Mouse (Mus musculus) forebrain, embryonic 11.5 days (tissue): Measurements from ENCODE around the gene Srsf9. TPM values are rescaled to one million over a fixed set of nuclear protein-coding genes. Genes with fewer than 3 reads are reported as not detected.
A peak's percentile ranks its signal among the peaks of the same experiment; 100 is the strongest.
"Not testable (repeated sequence)": the region's sequence is repeated elsewhere in the genome, so short reads cannot be mapped to it uniquely, and the experiment has no call there.

ENCODE experiments used
- ATAC-seq: fragments of 200-750 bp; cut with Nextera tagmentation; replicated peaks from 2 replicates; pipeline ENCODE4 v1.8.0; 2017; ENCODE audit warnings: moderate TSS enrichment; ENCODE audit not compliant: low FRiP score
- DNase-seq: peaks from one replicate; pipeline ENCODE4 v3.0.0-alpha.2; 2017; ENCODE audit warnings: low spot score
- H3K27ac ChIP-seq: fragments of 300-500 bp; sonication (generic); 2 replicates; pipeline ENCODE4 v1.5.1; 2014; ENCODE audit warnings: low read depth, low read length
- H3K27me3 ChIP-seq: fragments of 300-500 bp; sonication (generic); 2 replicates; pipeline ENCODE4 v1.6.1; 2014; ENCODE audit warnings: mild to moderate bottlenecking, low read length, mixed read lengths; ENCODE audit not compliant: control insufficient read depth, insufficient read depth
- H3K36me3 ChIP-seq: fragments of 300-500 bp; sonication (generic); 2 replicates; pipeline ENCODE4 v1.6.1; 2014; ENCODE audit warnings: mild to moderate bottlenecking, low read length, moderate library complexity, mixed read lengths; ENCODE audit not compliant: control insufficient read depth, insufficient read depth
- H3K4me1 ChIP-seq: fragments of 300-500 bp; sonication (generic); replicated peaks from 2 replicates; pipeline ENCODE4 v1.6.1; 2014; ENCODE audit warnings: low read length, mixed read lengths; ENCODE audit not compliant: control insufficient read depth, insufficient read depth
- H3K4me2 ChIP-seq: fragments of 300-500 bp; sonication (generic); 2 replicates; pipeline ENCODE4 v1.6.1; 2014; ENCODE audit warnings: low read depth, mild to moderate bottlenecking, low read length, moderate library complexity, mixed read lengths; ENCODE audit not compliant: severe bottlenecking
- H3K4me3 ChIP-seq: fragments of 300-500 bp; sonication (generic); 2 replicates; pipeline ENCODE4 v1.5.1; 2014; ENCODE audit warnings: low read depth, low read length
- H3K9ac ChIP-seq: fragments of 300-500 bp; sonication (generic); 2 replicates; pipeline ENCODE4 v1.6.1; 2014; ENCODE audit warnings: low read length
- H3K9me3 ChIP-seq: fragments of 300-500 bp; sonication (generic); 2 replicates; pipeline ENCODE4 v1.6.1; 2016; ENCODE audit warnings: low read length, mixed read lengths; ENCODE audit not compliant: control insufficient read depth
- WGBS: fragments of 180-500 bp; shearing (Covaris S2); extraction: QIAGEN DNeasy Blood & Tissue Kit; methylation state at CpG from one replicate; pipeline ENCODE4 v1.1.7; 2014; 5-methylcytosine and 5-hydroxymethylcytosine counted together
- polyA plus RNA-seq: library from polyadenylated mRNA; unstranded; fragments of >200 nt; fragmentation: Nextera tagmentation; extraction: Ambion mirVana; gene quantifications from 2 replicates; pipeline ENCODE4 v1.2.1, GENCODE M21; 2014

The Srsf9 gene
- polyA plus RNA-seq, 1 experiment from 2014 or later, result 388 TPM

DNA sequence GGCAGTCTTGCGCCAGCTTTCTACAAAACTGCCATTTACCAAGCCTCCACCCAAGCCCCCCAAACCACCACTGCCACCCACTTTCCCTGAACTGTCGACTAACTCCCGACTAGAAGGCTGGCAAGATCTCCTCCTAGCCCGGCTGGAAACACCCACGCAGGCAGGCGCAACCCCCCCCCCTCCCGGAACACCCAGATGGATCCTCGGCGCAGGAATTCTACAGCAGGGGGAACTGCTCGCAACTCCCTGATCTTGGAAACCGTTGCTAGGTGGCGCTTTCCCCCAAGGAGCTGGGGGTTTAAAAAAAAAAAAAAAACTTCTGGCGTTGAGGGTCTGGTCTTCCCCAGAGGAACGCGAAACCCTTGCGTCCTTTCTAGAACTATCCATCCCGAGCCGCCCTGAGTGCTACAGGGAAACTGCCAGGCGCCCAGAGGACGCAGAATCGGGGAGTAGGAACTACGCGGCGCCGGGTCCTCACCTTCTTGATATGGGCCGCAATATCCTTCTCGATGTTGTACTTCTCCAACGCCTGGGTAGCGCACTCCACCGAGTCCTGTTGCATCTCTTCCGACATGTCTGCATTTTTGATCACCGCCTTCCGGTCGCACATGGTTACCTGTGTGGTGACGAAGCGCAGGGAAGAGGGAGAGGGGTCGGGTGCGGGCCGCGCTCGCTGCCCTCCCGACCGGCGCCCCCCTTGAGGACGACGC is 26.8 kb upstream of the Srsf9 start:
- H3K27me3 ChIP-seq, result peaks cover 4% of the 10 kb centered on the region; the same call in 1 of the 2 replicates
- H3K27ac ChIP-seq, result peak overlapping the region; percentile 85
- H3K4me1 ChIP-seq, result peaks cover 21% of the 10 kb centered on the region; the same call in 1 of the 2 replicates
- WGBS, result under 1% methylated on average over 45 of the region's 46 CpGs
- peak; percentile 25 for ATAC-seq
- peak overlapping the region; percentile 66 for H3K4me2 ChIP-seq
- H3K36me3 ChIP-seq, result peaks cover 8% of the 10 kb centered on the region
- H3K9me3 ChIP-seq, result no peaks in the 10 kb centered on the region
- peak overlapping the region; percentile 89 for H3K9ac ChIP-seq
- peak; percentile 81 for DNase-seq
- H3K4me3 ChIP-seq, result peak overlapping the region; percentile 83

GRCm38 (mm10) chr5:115300792-115301614 is 26.0 kb upstream of the Srsf9 start, which contains the start of gene Dynll1:
TSS of gene Dynll1 (minus strand) at chr5:115300999.
- Histone ChIP-seq H3K4me3 (peak within 1 kb of the TSS; percentile 83), H3K27me3 (peaks cover 4% of the 10 kb centered on the region; the same call in 1 of the 2 replicates), H3K4me1 (peaks cover 21% of the 10 kb centered on the region; the same call in 1 of the 2 replicates), H3K9me3 (no peaks in the 10 kb centered on the region), H3K4me2 (peak within 1 kb of the TSS; percentile 76), H3K36me3 (peaks cover 8% of the 10 kb centered on the region), H3K9ac (peak within 1 kb of the TSS; percentile 89), H3K27ac (peak within 1 kb of the TSS; percentile 85)
- under 1% methylated on average over 62 of the region's 66 CpGs for WGBS
- ATAC-seq, result peak; percentile 97
- DNase-seq, result peak; percentile 100

DNA sequence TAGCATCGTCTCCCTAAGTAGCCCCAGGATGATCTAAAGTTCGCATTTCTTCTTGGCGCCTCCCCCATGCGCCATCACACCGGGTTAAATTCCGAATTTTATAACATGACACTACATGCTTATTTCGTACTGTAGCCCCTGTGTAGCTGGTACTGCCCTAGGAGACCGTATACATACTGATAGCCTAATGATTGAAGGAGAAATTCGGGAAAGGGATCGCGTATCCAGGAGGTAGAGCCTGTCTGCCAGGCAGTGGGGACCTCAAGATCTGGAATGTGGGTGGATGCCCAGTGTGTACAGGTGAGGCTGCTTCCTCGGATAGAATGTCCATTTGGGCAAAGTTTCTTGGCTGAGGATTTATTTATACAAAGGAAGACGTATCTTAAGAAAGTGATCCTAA is 25.4 kb upstream of the Srsf9 start:
- DNase-seq (no peak), ATAC-seq (no peak; the same call in 1 of the 2 replicates)
- Histone ChIP-seq H3K4me1 (peaks cover 21% of the 10 kb centered on the region; the same call in 1 of the 2 replicates), H3K27ac (no peak overlapping the region), H3K4me3 (peak overlapping the region; percentile 83), H3K36me3 (peaks cover 8% of the 10 kb centered on the region), H3K9ac (peak overlapping the region; percentile 51; the same call in 1 of the 2 replicates), H3K4me2 (peak overlapping the region; percentile 76), H3K9me3 (no peaks in the 10 kb centered on the region), H3K27me3 (peaks cover 4% of the 10 kb centered on the region; the same call in 1 of the 2 replicates)
- WGBS, result 32% methylated on average over 13 of the region's 13 CpGs

DNA sequence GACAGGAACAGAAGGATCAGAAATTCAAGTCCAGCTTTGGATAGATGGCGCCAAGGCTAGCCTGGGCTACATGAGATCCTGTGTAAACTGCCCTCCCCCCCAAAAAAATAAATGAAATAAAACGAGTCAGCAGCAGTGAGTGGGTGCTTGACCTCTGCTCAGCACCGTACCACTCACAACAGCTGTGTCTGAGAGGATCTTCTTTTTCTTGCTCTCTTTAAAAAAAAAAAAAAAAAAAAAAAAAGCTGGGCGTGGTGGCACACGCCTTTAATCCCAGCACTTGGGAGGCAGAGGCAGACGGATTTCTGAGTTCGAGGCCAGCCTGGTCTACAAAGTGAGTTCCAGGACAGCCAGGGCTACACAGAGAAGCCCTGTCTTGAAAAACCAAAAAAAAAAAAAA is 24.8 kb upstream of the Srsf9 start:
- H3K27ac ChIP-seq, H3K9ac ChIP-seq, DNase-seq, H3K27me3 ChIP-seq, H3K4me2 ChIP-seq, H3K9me3 ChIP-seq, H3K4me3 ChIP-seq, H3K36me3 ChIP-seq, ATAC-seq: not testable (repeated sequence)
- H3K4me1 ChIP-seq, result peaks cover 21% of the 10 kb centered on the region; the same call in 1 of the 2 replicates
- 90% methylated on average over 3 of the region's 7 CpGs for WGBS

- H3K4me1 ChIP-seq, result peaks cover 7% of the 10 kb centered on the region
- no peaks in the 10 kb centered on the region for H3K9me3 ChIP-seq
- no peak overlapping the region for H3K4me3 ChIP-seq
- H3K9ac ChIP-seq, result no peak overlapping the region
- ATAC-seq, result no peak
- 88% methylated on average over 4 of the region's 4 CpGs for WGBS
- H3K27me3 ChIP-seq, result no peaks in the 10 kb centered on the region
- no peak overlapping the region for H3K4me2 ChIP-seq
- DNase-seq, result no peak
- no peak overlapping the region for H3K27ac ChIP-seq
- no peaks in the 10 kb centered on the region for H3K36me3 ChIP-seq
Measured at GRCm38 (mm10) chr5:115312354-115312753, 14.6 kb upstream of the Srsf9 start.

DNA sequence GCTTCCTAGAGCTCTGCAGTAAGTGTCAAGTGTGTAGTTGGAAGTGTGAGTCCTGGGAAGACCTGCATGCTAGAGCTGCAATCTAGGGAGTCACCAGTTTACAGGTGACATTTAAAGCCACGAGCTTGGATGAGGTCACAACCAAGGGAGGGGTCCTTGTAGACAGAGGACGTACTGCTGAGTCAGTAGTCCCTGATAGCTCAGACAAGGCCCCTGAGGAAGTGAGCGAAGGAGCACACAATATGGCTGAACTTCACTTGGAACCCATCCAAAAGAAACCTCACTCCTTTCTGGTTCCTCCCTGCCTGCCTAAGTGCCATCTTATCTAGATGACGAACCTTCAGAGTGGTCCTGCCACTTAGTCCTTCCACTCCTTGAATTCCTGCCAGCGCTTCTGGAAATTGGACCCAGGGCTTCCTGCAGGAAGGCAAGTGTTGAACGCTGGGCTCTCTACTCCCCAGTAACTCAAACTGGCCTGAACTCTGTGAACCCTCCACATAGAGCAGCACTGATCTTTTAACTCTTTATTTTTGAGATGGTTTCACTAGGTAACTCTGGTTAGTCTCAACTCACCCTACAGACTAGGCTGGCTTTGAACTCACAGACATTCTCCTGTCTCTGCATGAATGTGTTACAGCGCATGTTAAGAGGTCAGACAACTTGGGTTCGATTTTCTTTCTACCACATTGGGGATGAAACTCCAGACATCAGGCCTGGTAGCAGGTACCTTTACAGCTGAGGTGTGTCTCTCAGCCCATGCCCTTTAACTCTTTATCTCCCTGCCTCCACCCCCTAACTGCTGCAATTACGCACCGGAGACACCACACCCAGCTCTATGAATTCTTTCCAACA is 13.9 kb upstream of the Srsf9 start:
- H3K4me2 ChIP-seq, result no peak overlapping the region

DNA sequence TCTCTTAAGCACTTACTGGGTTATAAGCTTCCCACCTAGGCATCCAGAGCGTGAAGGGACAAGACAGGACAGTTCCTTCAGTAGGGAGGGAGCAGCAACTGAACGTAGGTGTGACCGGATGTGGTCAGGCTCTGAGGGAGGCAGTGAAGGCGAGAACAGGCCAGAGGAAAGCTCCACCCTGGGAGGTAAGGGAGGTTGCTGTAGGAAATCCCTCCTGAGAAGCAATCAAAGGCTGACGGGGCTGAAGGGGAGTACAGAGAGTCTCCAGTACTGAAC is 13.4 kb upstream of the Srsf9 start:
- DNase-seq (no peak), ATAC-seq (no peak)
- Histone ChIP-seq H3K27me3 (no peaks in the 10 kb centered on the region), H3K9me3 (no peaks in the 10 kb centered on the region), H3K4me3 (no peak overlapping the region), H3K4me2 (no peak overlapping the region), H3K36me3 (no peaks in the 10 kb centered on the region), H3K9ac (no peak overlapping the region), H3K27ac (no peak overlapping the region), H3K4me1 (peaks cover 10% of the 10 kb centered on the region)
- 42% methylated on average over 5 of the region's 5 CpGs for WGBS

More for the DNA sequence above, 13.9 kb upstream of the Srsf9 start:
- DNase-seq, result no peak
- WGBS, result 82% methylated on average over 10 of the region's 10 CpGs
- Histone ChIP-seq H3K27ac (no peak overlapping the region), H3K36me3 (no peaks in the 10 kb centered on the region), H3K4me1 (peaks cover 9% of the 10 kb centered on the region), H3K27me3 (no peaks in the 10 kb centered on the region), H3K4me3 (no peak overlapping the region), H3K9ac (no peak overlapping the region), H3K9me3 (no peaks in the 10 kb centered on the region)
- ATAC-seq, result no peak

DNA sequence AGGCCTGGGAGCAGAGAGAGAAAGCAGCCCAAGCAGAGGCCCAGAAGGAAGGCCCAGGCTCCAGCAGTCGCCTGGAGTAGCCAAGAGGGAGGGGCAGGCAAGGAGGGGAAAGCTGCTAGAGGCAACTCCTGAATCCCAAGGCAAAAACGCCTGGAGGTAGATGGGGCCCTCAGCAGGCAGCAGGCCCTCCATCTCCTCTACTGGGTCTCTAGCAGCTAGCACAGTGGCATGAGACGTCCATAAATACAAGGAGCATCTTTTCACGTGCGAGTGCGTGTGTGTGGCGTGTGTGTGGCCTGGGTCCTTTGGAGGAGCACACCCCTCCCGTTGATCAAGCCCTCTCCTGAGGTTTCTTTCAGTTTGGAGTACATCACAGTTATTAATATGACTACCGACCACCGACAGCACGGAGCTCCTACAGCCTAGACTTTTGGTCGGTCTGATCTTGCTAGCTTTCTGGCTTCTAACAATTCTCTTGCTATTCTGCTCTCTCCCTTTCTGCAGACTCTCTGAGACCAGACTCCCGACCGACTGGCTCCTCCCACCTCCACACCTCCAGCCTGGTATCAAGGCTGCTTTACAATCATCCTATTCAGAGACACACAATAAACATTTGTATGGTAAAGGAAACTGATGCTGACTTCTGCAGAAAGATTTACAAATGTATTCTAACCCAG is 9.9 kb upstream of the Srsf9 start:
- Histone ChIP-seq H3K9ac (peak overlapping the region; percentile 30), H3K27me3 (no peaks in the 10 kb centered on the region), H3K36me3 (no peaks in the 10 kb centered on the region), H3K27ac (peak overlapping the region; percentile 20), H3K9me3 (no peaks in the 10 kb centered on the region), H3K4me2 (no peak overlapping the region), H3K4me1 (peaks cover 21% of the 10 kb centered on the region), H3K4me3 (no peak overlapping the region)
- ATAC-seq, result no peak
- WGBS, result 3% methylated on average over 14 of the region's 14 CpGs
- DNase-seq, result no peak
